Mouse (Mus musculus): Measurements from ENCODE around the gene Stk39.

- TF ChIP-seq POLR2A (IDR thresholded peaks at IDR 0.05; ENCODE audit: control insufficient read depth, extremely low read depth, insufficient read depth, low read length, poor library complexity), result no peak
- no peak for TF ChIP-seq CTCF (IDR thresholded peaks at IDR 0.05; ENCODE audit: borderline replicate concordance, control insufficient read depth, extremely low read depth, insufficient read depth, low read length, poor library complexity)
These were observed 277.6 kb downstream of the Stk39 start for GRCm38 (mm10) chr2:68194444-68194843.

Measured in thymus, adult 2 months (tissue).